Mouse (Mus musculus): ENCODE measurements at regions not wholly inside any gene's neighbourhood (a gene's known extent, or its start where the extent isn't known, plus 50 kb on each side); places are given as distances from the start of the nearest gene placed in this dataset.

DNA sequence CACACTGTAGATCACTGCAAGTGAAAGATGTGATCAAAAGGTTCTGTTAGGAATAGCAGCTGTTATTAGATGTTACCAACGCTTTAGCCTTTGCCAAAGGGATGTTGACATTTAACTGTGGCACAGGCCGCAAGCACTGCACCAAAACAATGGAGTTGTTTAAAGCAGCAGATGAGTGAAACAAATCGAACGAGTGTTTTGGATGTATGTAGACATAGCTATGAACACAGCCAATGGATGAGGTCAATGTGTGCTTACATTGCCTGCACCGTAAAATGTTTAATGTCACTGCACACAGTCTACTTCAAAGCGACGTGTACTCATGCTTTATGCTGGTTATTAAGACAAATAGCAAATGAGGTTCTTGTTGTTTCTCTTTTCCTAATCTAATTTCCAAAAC lies 602.7 kb downstream of the Fat4 start:
- no peak overlapping the region for H3K9ac ChIP-seq (replicated peaks; ENCODE audit: low read depth, low read length)
- H3K4me2 ChIP-seq (replicated peaks; ENCODE audit: low read depth, low read length) = no peak overlapping the region
- H3K36me3 ChIP-seq (ENCODE audit: control insufficient read depth, insufficient read depth, low read length) = no peaks in the 10 kb centered on the region
- H3K27ac ChIP-seq (ENCODE audit: low read length) = no peak overlapping the region
- H3K4me1 ChIP-seq (ENCODE audit: control insufficient read depth, insufficient read depth, low read length) = no peaks in the 10 kb centered on the region
- H3K27me3 ChIP-seq (ENCODE audit: control insufficient read depth, insufficient read depth, low read length) = no peaks in the 10 kb centered on the region
- no peak overlapping the region for H3K4me3 ChIP-seq (ENCODE audit: low read depth, low read length)
- H3K9me3 ChIP-seq (ENCODE audit: control insufficient read depth, low read depth, low read length) = no peaks in the 10 kb centered on the region
- no peak for ATAC-seq (ENCODE audit: insufficient number of reproducible peaks, insufficient read depth, low FRiP score, low read depth)
- WGBS = 51% methylated on average over 7 of the region's 7 CpGs

DNA sequence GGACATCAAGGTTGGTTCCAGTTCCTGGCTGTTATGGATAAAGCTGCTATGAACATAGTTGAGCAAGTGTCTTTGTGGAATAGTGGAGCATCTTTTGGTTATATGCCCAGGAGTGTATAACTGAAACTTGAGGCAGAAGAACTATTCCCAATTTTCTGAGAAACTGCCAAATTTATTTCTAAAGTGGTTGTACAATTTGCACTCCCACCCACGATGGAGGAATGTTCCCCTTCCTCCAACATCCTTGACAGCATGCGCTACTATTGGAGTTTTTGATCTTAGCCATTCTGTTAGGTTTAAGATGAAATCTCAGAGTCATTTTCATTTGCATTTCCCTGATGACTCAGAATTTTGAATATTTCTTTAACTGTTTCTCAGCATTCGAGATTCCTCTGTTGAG lies 607.6 kb downstream of the Fat4 start:
- Histone ChIP-seq H3K9ac (replicated peaks; ENCODE audit: low read depth, low read length) (no peak overlapping the region), H3K4me2 (replicated peaks; ENCODE audit: low read depth, low read length) (no peak overlapping the region), H3K27ac (ENCODE audit: low read length) (no peak overlapping the region), H3K36me3 (ENCODE audit: control insufficient read depth, insufficient read depth, low read length) (no peaks in the 10 kb centered on the region), H3K4me1 (ENCODE audit: control insufficient read depth, insufficient read depth, low read length) (no peaks in the 10 kb centered on the region), H3K27me3 (ENCODE audit: control insufficient read depth, insufficient read depth, low read length) (no peaks in the 10 kb centered on the region), H3K4me3 (ENCODE audit: low read depth, low read length) (no peak overlapping the region), H3K9me3 (ENCODE audit: control insufficient read depth, low read depth, low read length) (no peaks in the 10 kb centered on the region)
- WGBS = 89% methylated on average over 3 of the region's 3 CpGs
- no peak for ATAC-seq (ENCODE audit: insufficient number of reproducible peaks, insufficient read depth, low FRiP score, low read depth)

DNA sequence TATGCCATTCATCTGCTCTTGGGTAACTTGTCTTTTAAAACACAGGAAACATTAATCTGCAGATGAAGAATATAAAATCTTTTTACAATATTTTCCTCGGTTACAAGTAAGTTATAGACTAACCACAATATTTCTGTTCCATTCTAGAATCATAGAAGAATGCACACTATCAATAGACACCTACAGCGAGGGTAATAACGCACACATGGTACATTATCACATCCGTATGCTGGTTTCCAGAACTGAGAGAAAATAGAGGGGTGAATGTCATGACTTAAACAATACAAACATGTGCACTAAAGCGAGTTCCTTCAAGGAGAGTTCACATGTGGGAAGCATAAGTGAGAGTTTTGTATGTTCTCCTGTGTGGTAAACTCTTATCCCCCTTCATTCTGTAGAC lies 641.3 kb downstream of the Fat4 start:
- Histone ChIP-seq H3K4me2 (replicated peaks; ENCODE audit: low read depth, low read length) (no peak overlapping the region), H3K4me1 (ENCODE audit: control insufficient read depth, insufficient read depth, low read length) (no peaks in the 10 kb centered on the region), H3K27me3 (ENCODE audit: control insufficient read depth, insufficient read depth, low read length) (no peaks in the 10 kb centered on the region), H3K9ac (replicated peaks; ENCODE audit: low read depth, low read length) (no peak overlapping the region), H3K4me3 (ENCODE audit: low read depth, low read length) (no peak overlapping the region), H3K9me3 (ENCODE audit: control insufficient read depth, low read depth, low read length) (no peaks in the 10 kb centered on the region), H3K36me3 (ENCODE audit: control insufficient read depth, insufficient read depth, low read length) (no peaks in the 10 kb centered on the region), H3K27ac (ENCODE audit: low read length) (no peak overlapping the region)
- no peak for ATAC-seq (ENCODE audit: insufficient number of reproducible peaks, insufficient read depth, low FRiP score, low read depth)
- 94% methylated on average over 5 of the region's 5 CpGs for WGBS

DNA sequence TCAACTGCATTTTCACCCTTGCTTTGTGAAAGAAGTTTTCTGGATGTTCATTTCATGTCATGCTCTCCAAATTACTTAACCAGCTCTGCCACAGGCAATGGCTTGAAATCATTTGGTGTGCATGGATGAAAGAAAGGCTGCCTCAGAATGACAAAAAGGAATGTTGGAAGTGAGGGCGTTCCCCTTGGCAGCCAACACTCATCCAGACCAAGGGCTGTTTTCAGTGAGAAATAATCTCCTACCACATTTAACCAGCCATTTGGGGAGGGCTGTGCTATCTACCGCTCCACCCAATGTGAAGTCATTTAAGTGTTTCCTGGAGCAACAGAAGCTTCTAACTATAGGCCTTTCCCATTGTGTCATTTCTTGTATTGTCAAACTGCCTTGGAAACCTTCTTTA lies 650.8 kb downstream of the Fat4 start:
- Histone ChIP-seq H3K27me3 (ENCODE audit: control insufficient read depth, insufficient read depth, low read length) (no peaks in the 10 kb centered on the region), H3K27ac (ENCODE audit: low read length) (no peak overlapping the region), H3K36me3 (ENCODE audit: control insufficient read depth, insufficient read depth, low read length) (no peaks in the 10 kb centered on the region), H3K4me2 (replicated peaks; ENCODE audit: low read depth, low read length) (no peak overlapping the region), H3K9ac (replicated peaks; ENCODE audit: low read depth, low read length) (no peak overlapping the region), H3K9me3 (ENCODE audit: control insufficient read depth, low read depth, low read length) (no peaks in the 10 kb centered on the region), H3K4me3 (ENCODE audit: low read depth, low read length) (no peak overlapping the region), H3K4me1 (ENCODE audit: control insufficient read depth, insufficient read depth, low read length) (no peaks in the 10 kb centered on the region)
- ATAC-seq (ENCODE audit: insufficient number of reproducible peaks, insufficient read depth, low FRiP score, low read depth) = no peak
- whole genome bisulfite sequencing = 92% methylated on average over 2 of the region's 2 CpGs

DNA sequence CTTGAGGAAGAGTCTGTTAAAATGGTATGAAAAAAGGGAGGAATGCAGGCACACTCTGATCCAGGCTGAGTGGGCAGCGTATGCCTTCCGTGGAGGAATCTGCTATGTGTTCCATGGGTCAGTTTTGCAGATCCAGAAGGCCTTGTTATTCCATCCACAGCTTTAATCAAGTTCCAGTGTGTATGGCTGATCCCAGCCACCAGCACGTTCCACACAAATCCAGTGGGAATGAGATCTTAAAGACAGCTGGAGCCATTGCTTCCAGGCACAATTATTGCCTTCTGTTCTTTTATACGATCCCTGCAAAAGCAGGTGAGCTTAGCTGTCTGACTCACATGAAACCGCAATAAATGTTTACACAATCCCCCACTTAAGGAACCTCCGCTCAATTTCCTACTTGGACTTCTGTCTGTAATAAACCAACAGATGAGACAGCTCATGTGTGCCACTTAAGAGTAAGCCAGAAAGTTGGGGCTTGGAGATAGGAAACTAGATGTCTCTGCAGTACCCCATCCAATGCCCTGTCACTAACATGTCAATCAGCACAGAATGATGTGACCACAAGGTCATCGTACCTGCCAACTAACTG lies 653.9 kb downstream of the Fat4 start:
- Histone ChIP-seq H3K4me2 (replicated peaks; ENCODE audit: low read depth, low read length) (no peak overlapping the region), H3K4me3 (ENCODE audit: low read depth, low read length) (no peak overlapping the region), H3K27me3 (ENCODE audit: control insufficient read depth, insufficient read depth, low read length) (no peaks in the 10 kb centered on the region), H3K4me1 (ENCODE audit: control insufficient read depth, insufficient read depth, low read length) (no peaks in the 10 kb centered on the region), H3K9ac (replicated peaks; ENCODE audit: low read depth, low read length) (no peak overlapping the region), H3K27ac (ENCODE audit: low read length) (no peak overlapping the region), H3K9me3 (ENCODE audit: control insufficient read depth, low read depth, low read length) (no peaks in the 10 kb centered on the region), H3K36me3 (ENCODE audit: control insufficient read depth, insufficient read depth, low read length) (no peaks in the 10 kb centered on the region)
- WGBS = 62% methylated on average over 7 of the region's 7 CpGs
- ATAC-seq (ENCODE audit: insufficient number of reproducible peaks, insufficient read depth, low FRiP score, low read depth) = no peak

DNA sequence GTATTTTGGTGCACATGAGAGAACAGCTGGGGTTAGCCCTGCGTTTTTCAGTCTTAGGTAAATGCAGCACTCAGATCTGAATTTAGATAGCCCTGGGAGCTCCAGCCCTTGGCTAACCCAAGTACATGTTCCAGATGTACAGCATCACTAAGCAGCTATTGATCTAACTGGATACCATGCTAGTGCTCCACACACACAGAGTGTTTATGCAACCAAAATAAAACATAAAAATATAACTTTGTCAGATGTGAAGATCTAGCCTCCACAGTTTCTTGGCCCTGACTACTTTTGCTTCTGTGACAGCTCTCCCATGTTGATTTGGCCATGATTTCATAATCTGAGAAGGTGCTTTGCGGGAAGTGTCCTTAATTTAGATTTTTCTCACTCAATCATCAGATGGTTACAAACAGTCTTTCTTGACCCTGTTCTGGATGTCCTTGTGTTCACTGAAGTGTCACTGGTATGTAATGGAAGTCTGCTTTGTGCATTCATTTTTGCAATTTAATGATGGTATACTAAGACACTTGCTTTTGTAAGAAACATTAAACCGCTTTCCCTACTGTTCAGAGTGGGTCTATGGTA lies 672.8 kb downstream of the Fat4 start:
- H3K4me3 ChIP-seq (ENCODE audit: low read depth, low read length) = no peak overlapping the region
- H3K4me2 ChIP-seq (replicated peaks; ENCODE audit: low read depth, low read length) = no peak overlapping the region
- 82% methylated on average over 3 of the region's 3 CpGs for WGBS
- no peaks in the 10 kb centered on the region for H3K36me3 ChIP-seq (ENCODE audit: control insufficient read depth, insufficient read depth, low read length)
- no peak overlapping the region for H3K9ac ChIP-seq (replicated peaks; ENCODE audit: low read depth, low read length)
- ATAC-seq (ENCODE audit: insufficient number of reproducible peaks, insufficient read depth, low FRiP score, low read depth) = no peak
- H3K4me1 ChIP-seq (ENCODE audit: control insufficient read depth, insufficient read depth, low read length) = no peaks in the 10 kb centered on the region
- H3K27ac ChIP-seq (ENCODE audit: low read length) = no peak overlapping the region
- H3K9me3 ChIP-seq (ENCODE audit: control insufficient read depth, low read depth, low read length) = no peaks in the 10 kb centered on the region
- H3K27me3 ChIP-seq (ENCODE audit: control insufficient read depth, insufficient read depth, low read length) = no peaks in the 10 kb centered on the region

DNA sequence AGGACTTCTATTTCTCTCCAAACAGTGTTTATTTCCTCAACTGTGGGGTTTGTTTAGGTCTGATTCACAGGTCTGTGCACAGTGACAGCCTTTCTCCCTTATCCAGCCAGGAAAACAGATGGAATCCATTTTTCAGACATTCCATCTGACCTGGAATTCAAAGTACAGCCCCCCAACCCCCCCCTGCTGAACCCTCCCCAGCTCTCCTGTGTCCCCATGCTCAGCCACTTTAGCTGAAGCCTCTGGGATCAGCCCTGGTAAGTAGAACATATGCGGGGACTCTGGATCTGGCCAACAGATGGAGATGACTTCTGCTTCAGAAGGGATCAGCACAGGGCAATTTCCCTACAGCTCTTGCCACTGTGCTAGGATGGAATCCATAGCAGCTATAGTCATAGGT lies 674.2 kb downstream of the Fat4 start:
- no peak for ATAC-seq (ENCODE audit: insufficient number of reproducible peaks, insufficient read depth, low FRiP score, low read depth)
- Histone ChIP-seq H3K9ac (replicated peaks; ENCODE audit: low read depth, low read length) (no peak overlapping the region), H3K27me3 (ENCODE audit: control insufficient read depth, insufficient read depth, low read length) (no peaks in the 10 kb centered on the region), H3K4me1 (ENCODE audit: control insufficient read depth, insufficient read depth, low read length) (no peaks in the 10 kb centered on the region), H3K4me3 (ENCODE audit: low read depth, low read length) (no peak overlapping the region), H3K36me3 (ENCODE audit: control insufficient read depth, insufficient read depth, low read length) (no peaks in the 10 kb centered on the region), H3K9me3 (ENCODE audit: control insufficient read depth, low read depth, low read length) (no peaks in the 10 kb centered on the region), H3K4me2 (replicated peaks; ENCODE audit: low read depth, low read length) (no peak overlapping the region), H3K27ac (ENCODE audit: low read length) (no peak overlapping the region)
- WGBS = 48% methylated on average over 1 of the region's 1 CpGs

DNA sequence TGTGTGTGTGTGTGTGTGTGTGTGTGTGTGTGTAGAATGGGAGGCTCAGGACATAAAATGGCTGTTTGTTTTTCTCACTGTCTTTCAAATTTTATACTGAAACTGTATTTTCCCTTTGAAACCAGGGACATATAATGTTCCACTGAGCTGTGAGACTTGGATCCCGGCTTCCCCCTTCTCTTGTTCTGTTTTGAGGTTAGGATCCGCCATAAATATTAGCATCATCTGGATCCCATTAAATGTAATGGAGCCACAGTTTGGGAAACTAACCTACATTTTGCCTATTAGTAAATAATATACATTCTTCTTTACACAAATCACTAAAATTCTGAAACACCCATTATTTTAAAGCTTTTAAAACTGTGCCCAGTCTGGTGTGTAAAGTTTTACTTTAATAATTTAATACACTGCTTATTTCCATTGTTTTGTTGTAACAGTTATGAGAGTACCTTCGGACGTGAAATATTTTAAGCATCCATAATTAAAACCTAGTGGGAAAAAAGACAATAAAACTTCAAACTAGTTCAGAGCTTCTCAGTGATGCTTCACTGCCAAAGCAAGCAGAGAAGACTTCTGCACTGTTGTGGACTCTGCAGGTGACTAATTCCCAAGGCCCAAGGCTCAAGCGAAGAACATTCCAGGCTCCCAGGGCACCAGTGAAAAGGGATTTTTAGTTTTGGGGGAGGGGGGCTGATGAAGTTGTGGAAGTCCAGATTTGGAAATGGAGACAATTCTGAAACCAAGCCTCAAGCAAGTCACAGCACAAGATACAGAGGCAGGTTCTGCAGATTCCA lies 684.9 kb downstream of the Fat4 start:
- Histone ChIP-seq H3K36me3 (ENCODE audit: control insufficient read depth, insufficient read depth, low read length) (no peaks in the 10 kb centered on the region), H3K9me3 (ENCODE audit: control insufficient read depth, low read depth, low read length) (no peaks in the 10 kb centered on the region), H3K4me3 (ENCODE audit: low read depth, low read length) (no peak overlapping the region), H3K4me2 (replicated peaks; ENCODE audit: low read depth, low read length) (no peak overlapping the region), H3K4me1 (ENCODE audit: control insufficient read depth, insufficient read depth, low read length) (no peaks in the 10 kb centered on the region), H3K27me3 (ENCODE audit: control insufficient read depth, insufficient read depth, low read length) (no peaks in the 10 kb centered on the region), H3K27ac (ENCODE audit: low read length) (no peak overlapping the region), H3K9ac (replicated peaks; ENCODE audit: low read depth, low read length) (no peak overlapping the region)
- 89% methylated on average over 5 of the region's 5 CpGs for whole genome bisulfite sequencing
- no peak for ATAC-seq (ENCODE audit: insufficient number of reproducible peaks, insufficient read depth, low FRiP score, low read depth)
